Mouse (Mus musculus): ENCODE data around the gene Jade1. TPM values are rescaled to one million over a fixed set of nuclear protein-coding genes. Genes with fewer than 3 reads are reported as not detected.

Jade1 gene
- polyA plus RNA-seq (2014; fragmentation: Nextera tagmentation; extraction: Ambion mirVana): 14.0 and 15.6 TPM in 2 replicates

- Histone ChIP-seq H3K36me3 (ENCODE audit: control insufficient read depth, insufficient read depth, low read length) (no peaks in the 10 kb centered on the region), H3K4me2 (ENCODE audit: low read depth) (no peak within 1 kb of the TSS), H3K27ac (ENCODE audit: low read depth, low read length) (no peak within 1 kb of the TSS), H3K4me1 (ENCODE audit: control insufficient read depth, insufficient read depth, low read length) (no peaks in the 10 kb centered on the region), H3K9me3 (ENCODE audit: control insufficient read depth, low read length) (no peaks in the 10 kb centered on the region), H3K4me3 (ENCODE audit: low read depth, low read length) (no peak within 1 kb of the TSS), H3K9ac (ENCODE audit: low read length) (no peak within 1 kb of the TSS), H3K27me3 (ENCODE audit: control insufficient read depth, insufficient read depth, low read length) (no peaks in the 10 kb centered on the region)
- ATAC-seq (ENCODE audit: insufficient read depth, low FRiP score, low TSS enrichment) (no peak), DNase-seq (ENCODE audit: low spot score) (no peak)
- 96% methylated on average over 36 of the region's 36 CpGs for WGBS
Observed at GRCm38 (mm10) chr3:41555491-41556381, at the start of gene Jade1. Gene Jade1, plus strand, starts transcription at chr3:41555731.

DNA sequence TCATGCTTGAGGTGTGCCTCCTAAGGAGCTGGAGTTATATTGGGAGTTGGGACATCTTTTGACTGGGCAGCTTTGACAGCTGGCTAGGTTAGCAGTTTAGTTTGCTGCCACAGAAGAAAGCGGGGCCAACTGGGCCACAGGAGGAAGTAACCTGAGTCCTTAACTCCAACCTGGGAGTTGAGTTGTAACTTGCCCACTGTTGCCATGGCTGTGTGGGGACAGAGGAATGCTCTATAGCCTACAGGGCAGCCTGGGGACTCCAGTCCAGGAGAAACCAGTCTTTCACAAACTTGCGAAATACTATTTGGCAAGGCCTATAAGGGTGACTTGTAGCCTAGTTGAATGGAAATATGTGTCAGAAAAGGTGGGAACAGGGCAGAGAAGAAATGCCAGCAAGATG lies 46.1 kb upstream of the Jade1 start:
- ATAC-seq (ENCODE audit: insufficient read depth, low FRiP score, low TSS enrichment) (no peak), DNase-seq (ENCODE audit: low spot score) (no peak)
- Histone ChIP-seq H3K27ac (ENCODE audit: low read depth, low read length) (no peak overlapping the region), H3K36me3 (ENCODE audit: control insufficient read depth, insufficient read depth, low read length) (no peaks in the 10 kb centered on the region), H3K4me1 (ENCODE audit: control insufficient read depth, insufficient read depth, low read length) (no peaks in the 10 kb centered on the region), H3K9ac (ENCODE audit: low read length) (no peak overlapping the region), H3K27me3 (ENCODE audit: control insufficient read depth, insufficient read depth, low read length) (no peaks in the 10 kb centered on the region), H3K4me3 (ENCODE audit: low read depth, low read length) (no peak overlapping the region), H3K9me3 (ENCODE audit: control insufficient read depth, low read length) (no peaks in the 10 kb centered on the region), H3K4me2 (ENCODE audit: low read depth) (no peak overlapping the region)
- WGBS: 69% methylated on average over 2 of the region's 2 CpGs

- 62% methylated on average over 9 of the region's 9 CpGs for WGBS
- ATAC-seq (ENCODE audit: insufficient read depth, low FRiP score, low TSS enrichment): no peak
Observed at GRCm38 (mm10) chr3:41510191-41510590, 45.3 kb upstream of the Jade1 start.

DNA sequence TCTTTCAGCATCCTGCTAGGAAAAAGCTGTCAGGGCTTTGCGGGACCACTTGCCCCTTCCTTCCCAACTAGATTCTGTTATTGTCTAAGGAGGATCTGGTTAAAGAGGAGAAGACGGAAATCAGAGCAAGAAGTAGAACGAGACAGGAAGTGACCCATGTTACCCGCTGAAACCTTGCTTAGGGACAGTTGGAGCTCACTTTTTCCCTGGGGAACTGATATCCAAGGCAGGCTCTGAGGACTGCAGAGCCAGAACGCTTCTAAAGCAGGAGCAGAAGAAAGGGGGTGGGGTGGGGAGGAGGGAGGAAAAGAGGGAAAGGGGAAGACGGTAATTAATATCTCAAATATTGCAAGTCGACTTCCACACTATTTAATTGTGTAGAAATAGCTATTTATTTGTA lies 44.8 kb upstream of the Jade1 start:
- Histone ChIP-seq H3K27me3 (ENCODE audit: control insufficient read depth, insufficient read depth, low read length) (no peaks in the 10 kb centered on the region), H3K27ac (ENCODE audit: low read depth, low read length) (no peak overlapping the region), H3K4me2 (ENCODE audit: low read depth) (no peak overlapping the region), H3K9ac (ENCODE audit: low read length) (no peak overlapping the region), H3K36me3 (ENCODE audit: control insufficient read depth, insufficient read depth, low read length) (no peaks in the 10 kb centered on the region), H3K4me3 (ENCODE audit: low read depth, low read length) (no peak overlapping the region), H3K9me3 (ENCODE audit: control insufficient read depth, low read length) (no peaks in the 10 kb centered on the region), H3K4me1 (ENCODE audit: control insufficient read depth, insufficient read depth, low read length) (no peaks in the 10 kb centered on the region)
- 76% methylated on average over 7 of the region's 7 CpGs for WGBS
- no peak for ATAC-seq (ENCODE audit: insufficient read depth, low FRiP score, low TSS enrichment)
- DNase-seq (ENCODE audit: low spot score): no peak

More at GRCm38 (mm10) chr3:41510191-41510590, 45.3 kb upstream of the Jade1 start:
- H3K9me3 ChIP-seq (ENCODE audit: control insufficient read depth, low read length): no peaks in the 10 kb centered on the region
- H3K9ac ChIP-seq (ENCODE audit: low read length): no peak overlapping the region
- no peaks in the 10 kb centered on the region for H3K36me3 ChIP-seq (ENCODE audit: control insufficient read depth, insufficient read depth, low read length)
- no peak overlapping the region for H3K4me2 ChIP-seq (ENCODE audit: low read depth)
- no peaks in the 10 kb centered on the region for H3K4me1 ChIP-seq (ENCODE audit: control insufficient read depth, insufficient read depth, low read length)
- no peaks in the 10 kb centered on the region for H3K27me3 ChIP-seq (ENCODE audit: control insufficient read depth, insufficient read depth, low read length)
- no peak overlapping the region for H3K27ac ChIP-seq (ENCODE audit: low read depth, low read length)
- no peak overlapping the region for H3K4me3 ChIP-seq (ENCODE audit: low read depth, low read length)
- DNase-seq (ENCODE audit: low spot score): no peak

GRCm38 (mm10) chr3:41514003-41514402 lies 41.5 kb upstream of the Jade1 start:
- ATAC-seq (ENCODE audit: insufficient read depth, low FRiP score, low TSS enrichment): no peak
- Histone ChIP-seq H3K4me1 (ENCODE audit: control insufficient read depth, insufficient read depth, low read length) (no peaks in the 10 kb centered on the region), H3K36me3 (ENCODE audit: control insufficient read depth, insufficient read depth, low read length) (no peaks in the 10 kb centered on the region), H3K4me3 (ENCODE audit: low read depth, low read length) (no peak overlapping the region), H3K27me3 (ENCODE audit: control insufficient read depth, insufficient read depth, low read length) (no peaks in the 10 kb centered on the region), H3K9me3 (ENCODE audit: control insufficient read depth, low read length) (no peaks in the 10 kb centered on the region), H3K9ac (ENCODE audit: low read length) (no peak overlapping the region), H3K4me2 (ENCODE audit: low read depth) (no peak overlapping the region), H3K27ac (ENCODE audit: low read depth, low read length) (no peak overlapping the region)
- WGBS: 86% methylated on average over 5 of the region's 5 CpGs
- no peak for DNase-seq (ENCODE audit: low spot score)

- H3K36me3 ChIP-seq (ENCODE audit: control insufficient read depth, insufficient read depth, low read length): no peaks in the 10 kb centered on the region
- no peaks in the 10 kb centered on the region for H3K9me3 ChIP-seq (ENCODE audit: control insufficient read depth, low read length)
- H3K9ac ChIP-seq (ENCODE audit: low read length): no peak overlapping the region
- H3K27ac ChIP-seq (ENCODE audit: low read depth, low read length): no peak overlapping the region
- no peak for DNase-seq (ENCODE audit: low spot score)
- no peaks in the 10 kb centered on the region for H3K4me1 ChIP-seq (ENCODE audit: control insufficient read depth, insufficient read depth, low read length)
- H3K4me3 ChIP-seq (ENCODE audit: low read depth, low read length): no peak overlapping the region
- ATAC-seq (ENCODE audit: insufficient read depth, low FRiP score, low TSS enrichment): no peak
- H3K4me2 ChIP-seq (ENCODE audit: low read depth): no peak overlapping the region
- no peaks in the 10 kb centered on the region for H3K27me3 ChIP-seq (ENCODE audit: control insufficient read depth, insufficient read depth, low read length)
- 85% methylated on average over 11 of the region's 11 CpGs for WGBS
Observed at GRCm38 (mm10) chr3:41514683-41515305, 40.7 kb upstream of the Jade1 start.

GRCm38 (mm10) chr3:41516961-41517518 lies 38.5 kb upstream of the Jade1 start:
- ATAC-seq (ENCODE audit: insufficient read depth, low FRiP score, low TSS enrichment): no peak

GRCm38 (mm10) chr3:41520925-41521324 lies 34.6 kb upstream of the Jade1 start:
- DNase-seq (ENCODE audit: low spot score) (no peak), ATAC-seq (ENCODE audit: insufficient read depth, low FRiP score, low TSS enrichment) (no peak)
- H3K4me1 ChIP-seq (ENCODE audit: control insufficient read depth, insufficient read depth, low read length): no peaks in the 10 kb centered on the region
- H3K27me3 ChIP-seq (ENCODE audit: control insufficient read depth, insufficient read depth, low read length): no peaks in the 10 kb centered on the region
- no peak overlapping the region for H3K27ac ChIP-seq (ENCODE audit: low read depth, low read length)
- H3K9me3 ChIP-seq (ENCODE audit: control insufficient read depth, low read length): no peaks in the 10 kb centered on the region
- H3K9ac ChIP-seq (ENCODE audit: low read length): no peak overlapping the region
- H3K36me3 ChIP-seq (ENCODE audit: control insufficient read depth, insufficient read depth, low read length): no peaks in the 10 kb centered on the region
- H3K4me3 ChIP-seq (ENCODE audit: low read depth, low read length): no peak overlapping the region
- 87% methylated on average over 4 of the region's 4 CpGs for WGBS
- no peak overlapping the region for H3K4me2 ChIP-seq (ENCODE audit: low read depth)

More at GRCm38 (mm10) chr3:41516961-41517518, 38.5 kb upstream of the Jade1 start:
- Histone ChIP-seq H3K36me3 (ENCODE audit: control insufficient read depth, insufficient read depth, low read length) (no peaks in the 10 kb centered on the region), H3K4me2 (ENCODE audit: low read depth) (no peak overlapping the region), H3K4me1 (ENCODE audit: control insufficient read depth, insufficient read depth, low read length) (no peaks in the 10 kb centered on the region), H3K9me3 (ENCODE audit: control insufficient read depth, low read length) (no peaks in the 10 kb centered on the region), H3K27me3 (ENCODE audit: control insufficient read depth, insufficient read depth, low read length) (no peaks in the 10 kb centered on the region), H3K4me3 (ENCODE audit: low read depth, low read length) (no peak overlapping the region), H3K27ac (ENCODE audit: low read depth, low read length) (no peak overlapping the region), H3K9ac (ENCODE audit: low read length) (no peak overlapping the region)
- DNase-seq (ENCODE audit: low spot score): no peak
- whole genome bisulfite sequencing: 83% methylated on average over 8 of the region's 8 CpGs
